Mouse (Mus musculus): ENCODE measurements around the gene Arid2. TPM values are rescaled to one million over a fixed set of nuclear protein-coding genes. Genes with fewer than 3 reads are reported as not detected.
"Not testable (repeated sequence)": the region's sequence is repeated elsewhere in the genome, so short reads cannot be mapped to it uniquely, and the experiment has no call there.

Gene Arid2
- polyA plus RNA-seq, 1 experiment from 2014 or later, result 33.1 TPM

- H3K27me3 ChIP-seq, result no peaks in the 10 kb centered on the region
- 93% methylated on average over 3 of the region's 3 CpGs for WGBS
- no peaks in the 10 kb centered on the region for H3K4me1 ChIP-seq
- no peak overlapping the region for H3K27ac ChIP-seq
- no peak overlapping the region for H3K9ac ChIP-seq
- H3K36me3 ChIP-seq, result peaks cover 64% of the 10 kb centered on the region
- no peaks in the 10 kb centered on the region for H3K9me3 ChIP-seq
- no peak for ATAC-seq (ENCODE audit: insufficient number of reproducible peaks, insufficient read depth, low FRiP score, low TSS enrichment)
- no peak overlapping the region for H3K4me2 ChIP-seq (replicated peaks)
- no peak overlapping the region for H3K4me3 ChIP-seq
These were observed 105.6 kb downstream of the Arid2 start for GRCm38 (mm10) chr15:96392878-96393277.

- Histone ChIP-seq H3K4me3 (no peak overlapping the region), H3K9ac (no peak overlapping the region), H3K4me1 (no peaks in the 10 kb centered on the region), H3K4me2 (replicated peaks) (no peak overlapping the region), H3K36me3 (peaks cover 66% of the 10 kb centered on the region), H3K27ac (no peak overlapping the region), H3K9me3 (no peaks in the 10 kb centered on the region), H3K27me3 (no peaks in the 10 kb centered on the region)
- WGBS, result 95% methylated on average over 6 of the region's 6 CpGs
- no peak for ATAC-seq (ENCODE audit: insufficient number of reproducible peaks, insufficient read depth, low FRiP score, low TSS enrichment)
These were observed 107.8 kb downstream of the Arid2 start for GRCm38 (mm10) chr15:96395071-96395470.

GRCm38 (mm10) chr15:96396641-96397344 is 109.5 kb downstream of the Arid2 start:
- Histone ChIP-seq H3K27me3 (no peaks in the 10 kb centered on the region), H3K9ac (no peak overlapping the region), H3K4me2 (replicated peaks) (no peak overlapping the region), H3K4me3 (no peak overlapping the region), H3K36me3 (peaks cover 63% of the 10 kb centered on the region), H3K27ac (no peak overlapping the region), H3K4me1 (no peaks in the 10 kb centered on the region), H3K9me3 (no peaks in the 10 kb centered on the region)
- ATAC-seq (ENCODE audit: insufficient number of reproducible peaks, insufficient read depth, low FRiP score, low TSS enrichment), result no peak
- WGBS, result 82% methylated on average over 8 of the region's 8 CpGs

GRCm38 (mm10) chr15:96398333-96398732 is 111.0 kb downstream of the Arid2 start:
- H3K9ac ChIP-seq, result no peak overlapping the region
- ATAC-seq (ENCODE audit: insufficient number of reproducible peaks, insufficient read depth, low FRiP score, low TSS enrichment), result no peak
- no peak overlapping the region for H3K4me2 ChIP-seq (replicated peaks)
- H3K27ac ChIP-seq, result no peak overlapping the region
- H3K4me3 ChIP-seq, result no peak overlapping the region
- H3K27me3 ChIP-seq, result no peaks in the 10 kb centered on the region
- WGBS, result 88% methylated on average over 10 of the region's 10 CpGs
- no peaks in the 10 kb centered on the region for H3K4me1 ChIP-seq
- H3K36me3 ChIP-seq, result peaks cover 62% of the 10 kb centered on the region
- H3K9me3 ChIP-seq, result no peaks in the 10 kb centered on the region

- H3K4me2 ChIP-seq (replicated peaks), result no peak overlapping the region
- no peak for ATAC-seq (ENCODE audit: insufficient number of reproducible peaks, insufficient read depth, low FRiP score, low TSS enrichment)
- 82% methylated on average over 5 of the region's 5 CpGs for WGBS
- H3K27ac ChIP-seq, result no peak overlapping the region; the same call in 1 of the 2 replicates
- H3K27me3 ChIP-seq, result no peaks in the 10 kb centered on the region
- H3K4me3 ChIP-seq, result no peak overlapping the region
- no peaks in the 10 kb centered on the region for H3K4me1 ChIP-seq
- no peaks in the 10 kb centered on the region for H3K9me3 ChIP-seq
- H3K36me3 ChIP-seq, result peaks cover 36% of the 10 kb centered on the region
- H3K9ac ChIP-seq, result no peak overlapping the region
These were observed 118.2 kb downstream of the Arid2 start for GRCm38 (mm10) chr15:96405548-96405947.

- H3K4me1 ChIP-seq, result no peaks in the 10 kb centered on the region
- no peaks in the 10 kb centered on the region for H3K9me3 ChIP-seq
- H3K27ac ChIP-seq, result no peak overlapping the region
- no peak overlapping the region for H3K4me3 ChIP-seq
- no peaks in the 10 kb centered on the region for H3K27me3 ChIP-seq
- H3K36me3 ChIP-seq, result peaks cover 37% of the 10 kb centered on the region
- H3K9ac ChIP-seq, result no peak overlapping the region
- 89% methylated on average over 4 of the region's 4 CpGs for WGBS
- H3K4me2 ChIP-seq (replicated peaks), result no peak overlapping the region
- no peak for ATAC-seq (ENCODE audit: insufficient number of reproducible peaks, insufficient read depth, low FRiP score, low TSS enrichment)
These were observed 118.9 kb downstream of the Arid2 start for GRCm38 (mm10) chr15:96406253-96406652.

- Histone ChIP-seq H3K4me1 (no peaks in the 10 kb centered on the region), H3K9ac (no peak overlapping the region), H3K4me3 (no peak overlapping the region), H3K36me3 (peaks cover 39% of the 10 kb centered on the region), H3K27me3 (no peaks in the 10 kb centered on the region), H3K9me3 (no peaks in the 10 kb centered on the region), H3K4me2 (replicated peaks) (no peak overlapping the region), H3K27ac (no peak overlapping the region)
- no peak for ATAC-seq (ENCODE audit: insufficient number of reproducible peaks, insufficient read depth, low FRiP score, low TSS enrichment)
- 82% methylated on average over 2 of the region's 2 CpGs for WGBS
These were observed 119.8 kb downstream of the Arid2 start for GRCm38 (mm10) chr15:96407151-96407550.

GRCm38 (mm10) chr15:96408717-96409121 is 121.4 kb downstream of the Arid2 start:
- H3K4me1 ChIP-seq, result no peaks in the 10 kb centered on the region
- H3K27ac ChIP-seq, result no peak overlapping the region
- H3K4me2 ChIP-seq (replicated peaks), result no peak overlapping the region
- WGBS, result 89% methylated on average over 6 of the region's 6 CpGs
- no peak for ATAC-seq (ENCODE audit: insufficient number of reproducible peaks, insufficient read depth, low FRiP score, low TSS enrichment)
- no peak overlapping the region for H3K9ac ChIP-seq
- no peak overlapping the region for H3K4me3 ChIP-seq
- no peaks in the 10 kb centered on the region for H3K9me3 ChIP-seq
- H3K27me3 ChIP-seq, result no peaks in the 10 kb centered on the region
- peaks cover 42% of the 10 kb centered on the region for H3K36me3 ChIP-seq

GRCm38 (mm10) chr15:96418161-96418560 is 130.8 kb downstream of the Arid2 start:
- Histone ChIP-seq H3K9ac (no peak overlapping the region), H3K27ac (no peak overlapping the region), H3K9me3 (no peaks in the 10 kb centered on the region), H3K36me3 (peaks cover 79% of the 10 kb centered on the region), H3K4me2 (replicated peaks) (no peak overlapping the region), H3K27me3 (no peaks in the 10 kb centered on the region), H3K4me3 (no peak overlapping the region), H3K4me1 (no peaks in the 10 kb centered on the region)
- WGBS, result 97% methylated on average over 12 of the region's 12 CpGs
- ATAC-seq (ENCODE audit: insufficient number of reproducible peaks, insufficient read depth, low FRiP score, low TSS enrichment), result no peak

GRCm38 (mm10) chr15:96419920-96420319 is 132.6 kb downstream of the Arid2 start:
- no peak overlapping the region for H3K4me2 ChIP-seq (replicated peaks)
- no peak overlapping the region for H3K9ac ChIP-seq
- ATAC-seq (ENCODE audit: insufficient number of reproducible peaks, insufficient read depth, low FRiP score, low TSS enrichment), result no peak
- H3K4me3 ChIP-seq, result no peak overlapping the region
- no peak overlapping the region for H3K27ac ChIP-seq
- H3K36me3 ChIP-seq, result peaks cover 76% of the 10 kb centered on the region
- H3K27me3 ChIP-seq, result no peaks in the 10 kb centered on the region
- WGBS, result 95% methylated on average over 8 of the region's 8 CpGs
- H3K4me1 ChIP-seq, result no peaks in the 10 kb centered on the region
- H3K9me3 ChIP-seq, result no peaks in the 10 kb centered on the region

- no peak for ATAC-seq (ENCODE audit: insufficient number of reproducible peaks, insufficient read depth, low FRiP score, low TSS enrichment)
- 98% methylated on average over 1 of the region's 1 CpGs for WGBS
These were observed 146.9 kb downstream of the Arid2 start for GRCm38 (mm10) chr15:96434202-96434601.

GRCm38 (mm10) chr15:96441480-96441879 is 154.2 kb downstream of the Arid2 start:
- 85% methylated on average over 6 of the region's 6 CpGs for WGBS
- H3K4me1 ChIP-seq; H3K27me3 ChIP-seq; H3K27ac ChIP-seq; H3K9me3 ChIP-seq; H3K4me3 ChIP-seq; H3K4me2 ChIP-seq (replicated peaks); ATAC-seq (ENCODE audit: insufficient number of reproducible peaks, insufficient read depth, low FRiP score, low TSS enrichment); H3K9ac ChIP-seq: not testable (repeated sequence)
- H3K36me3 ChIP-seq, result peaks cover 27% of the 10 kb centered on the region

More at GRCm38 (mm10) chr15:96434202-96434601, 146.9 kb downstream of the Arid2 start:
- Histone ChIP-seq H3K4me2 (replicated peaks) (no peak overlapping the region), H3K27me3 (no peaks in the 10 kb centered on the region), H3K36me3 (peaks cover 55% of the 10 kb centered on the region), H3K27ac (no peak overlapping the region), H3K9ac (no peak overlapping the region), H3K4me3 (no peak overlapping the region), H3K4me1 (no peaks in the 10 kb centered on the region), H3K9me3 (no peaks in the 10 kb centered on the region)

Measured in embryonic facial prominence, embryonic 12.5 days (tissue).